Mouse (Mus musculus): ENCODE data around the gene 2510002D24Rik. TPM values are rescaled to one million over a fixed set of nuclear protein-coding genes. Genes with fewer than 3 reads are reported as not detected.

Gene 2510002D24Rik
- total RNA-seq, 2 experiments from 2014 or later = 27.5 to 30.9 TPM

DNA sequence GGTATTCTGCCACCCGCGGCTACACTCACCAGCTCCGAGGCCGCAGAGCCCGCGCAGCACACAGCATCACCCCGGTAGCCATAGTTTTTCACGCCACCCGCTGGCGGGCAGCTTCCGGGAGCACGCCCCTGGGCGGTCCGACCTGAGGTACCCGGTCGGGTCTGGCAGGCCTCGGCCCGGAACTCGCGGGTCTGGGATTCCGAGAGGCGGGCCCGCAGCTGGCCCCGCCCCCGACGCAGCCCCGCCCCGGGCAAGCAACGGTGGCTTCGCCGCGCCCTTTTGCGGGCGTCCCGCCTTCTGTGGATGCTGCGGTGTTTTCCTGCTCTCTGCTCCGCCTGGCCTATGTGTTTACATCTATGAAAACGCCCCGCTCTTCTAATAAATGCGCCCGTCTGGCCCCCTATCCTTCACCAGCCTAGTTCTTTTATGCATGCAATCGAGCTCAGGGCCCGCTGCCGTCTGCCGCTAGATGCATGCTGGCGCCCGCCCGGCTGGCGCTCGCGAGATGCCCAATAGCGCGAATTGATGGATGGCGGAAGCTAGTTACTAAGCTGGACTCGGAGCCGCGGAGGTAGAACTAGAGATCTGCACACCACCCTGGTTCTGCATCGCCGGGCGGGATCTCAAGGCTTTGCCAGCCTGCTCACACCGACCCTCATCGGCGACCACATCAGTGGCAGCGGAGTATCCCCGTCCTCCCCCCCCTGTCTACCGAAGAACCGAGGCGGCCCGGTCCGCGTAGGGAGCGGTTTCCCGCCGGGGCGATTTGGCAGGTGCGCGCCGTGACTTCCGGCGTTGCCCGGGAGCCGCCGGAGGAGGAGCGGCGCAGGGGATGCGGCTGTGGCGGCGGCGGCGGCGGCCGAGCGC, 40.3 kb downstream of the 2510002D24Rik start, which contains the start of the genes Mrpl40 and Hira:
Gene Mrpl40 (minus strand): TSS at position 421 of the 867 bp plus-strand sequence.
Gene Hira (plus strand): TSS at position 596 of the 867 bp plus-strand sequence.
- no peak; the same call in 1 of the 2 replicates for TF ChIP-seq CTCF (conservative IDR thresholded peaks at IDR 0.05)
- DNase-seq (ENCODE audit: low spot score in 2 of 2) = peak; percentile 91 to 94

GRCm38 (mm10) chr16:18877386-18878090, 41.2 kb downstream of the 2510002D24Rik start:
- Histone ChIP-seq H3K4me3 (peak overlapping the region; percentile 80), H3K27ac (peak overlapping the region; percentile 95)
- DNase-seq (ENCODE audit: low spot score in 2 of 2) = peak; percentile 27 to 46
- TF ChIP-seq CTCF (conservative IDR thresholded peaks at IDR 0.05) = peak; percentile 63

More for the DNA sequence above, 40.3 kb downstream of the 2510002D24Rik start, which contains the start of the genes Mrpl40 and Hira:
- H3K4me3 ChIP-seq = peak within 1 kb of the TSS; percentile 80
- H3K27ac ChIP-seq = peak within 1 kb of the TSS; percentile 95

DNA sequence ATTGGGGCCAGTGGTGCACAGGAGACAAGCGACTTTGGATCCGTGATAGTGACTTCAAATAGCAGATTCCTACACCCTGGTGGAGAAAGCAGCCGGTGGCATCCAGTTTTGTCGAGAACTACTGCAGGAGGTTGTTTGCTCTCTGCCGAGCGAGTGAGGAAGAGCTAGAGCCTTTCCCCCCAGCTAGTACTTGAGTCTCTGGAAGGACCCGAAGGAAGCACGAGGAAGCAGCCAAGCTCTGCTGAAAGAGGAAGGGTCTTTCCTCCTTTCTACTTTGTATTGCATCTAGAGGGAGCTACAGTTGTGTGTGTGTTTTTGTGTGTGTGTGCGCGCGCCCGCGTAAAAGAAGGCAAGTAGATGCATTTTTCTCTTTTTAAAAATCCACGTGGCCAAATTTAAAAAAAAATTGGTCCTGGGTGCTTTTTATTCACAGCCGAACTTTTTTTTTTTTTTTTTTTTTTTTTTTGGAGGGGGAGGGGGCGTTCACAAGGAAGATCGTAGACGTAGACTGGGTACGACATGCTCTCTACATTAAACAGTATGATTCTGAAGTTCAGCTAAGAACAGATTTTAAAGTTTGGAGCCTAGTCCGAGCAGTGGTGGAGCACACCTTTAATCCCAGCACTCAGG, 41.8 kb downstream of the 2510002D24Rik start:
- DNase-seq (ENCODE audit: low spot score in 2 of 2) = no peak
- peak overlapping the region; percentile 80 for H3K4me3 ChIP-seq
- no peak; the same call in 1 of the 2 replicates for TF ChIP-seq CTCF (conservative IDR thresholded peaks at IDR 0.05)
- peak overlapping the region; percentile 95 for H3K27ac ChIP-seq

GRCm38 (mm10) chr16:18884044-18884443, 47.7 kb downstream of the 2510002D24Rik start:
- DNase-seq (ENCODE audit: low spot score in 2 of 2) = no peak
- TF ChIP-seq CTCF (conservative IDR thresholded peaks at IDR 0.05) = no peak
- Histone ChIP-seq H3K27ac (no peak overlapping the region), H3K4me3 (no peak overlapping the region)

Other genes with a start within 250 kb of the 2510002D24Rik start
- 1 to 10 TPM; 1.4 to 1.5 TPM for gene Tbx1, start 245.9 kb upstream of the 2510002D24Rik start, total RNA-seq (2021)
- gene Gp1bb, start 214.2 kb upstream of the 2510002D24Rik start, total RNA-seq (2021) = 1 to 10 TPM; 1.0 to 1.4 TPM
- gene Gm49601, start 210.2 kb upstream of the 2510002D24Rik start, total RNA-seq (2021) = 100 to 1,000 TPM; 207 to 223 TPM
- gene Sept5, start 206.6 kb upstream of the 2510002D24Rik start, total RNA-seq (2021) = 100 to 1,000 TPM; 560 to 619 TPM
- 10 to 100 TPM; 41.6 to 44.3 TPM for gene Cldn5, start 59.7 kb upstream of the 2510002D24Rik start, total RNA-seq (2021)
- gene Ufd1, start 24.8 kb upstream of the 2510002D24Rik start, total RNA-seq (2021) = 100 to 1,000 TPM; 111 TPM
- gene Cdc45, start 24.6 kb upstream of the 2510002D24Rik start, total RNA-seq (2021) = 1 to 10 TPM; 2.3 to 2.8 TPM
- 10 to 100 TPM in 1 of 2 experiments, 1 to 10 TPM in 1; 1.4 to 10.7 TPM for gene Gm28539, start within 50 bp of the 2510002D24Rik start, total RNA-seq (2021)
- gene Mrpl40, start 40.3 kb downstream of the 2510002D24Rik start, total RNA-seq (2021) = 10 to 100 TPM; 28.3 to 31.7 TPM
- 10 to 100 TPM; 83.9 to 86.4 TPM for gene Hira, start 40.5 kb downstream of the 2510002D24Rik start, total RNA-seq (2021)

Data from layer of hippocampus, adult 2 months (tissue).